Mouse (Mus musculus): ENCODE data around the gene Tex19.1.

Tex19.1 gene

GRCm38 (mm10) chr11:121143325-121144015, 2.5 kb upstream of the Tex19.1 start:
- DNase-seq (ENCODE audit: low read depth, low spot score), result no peak

DNA sequence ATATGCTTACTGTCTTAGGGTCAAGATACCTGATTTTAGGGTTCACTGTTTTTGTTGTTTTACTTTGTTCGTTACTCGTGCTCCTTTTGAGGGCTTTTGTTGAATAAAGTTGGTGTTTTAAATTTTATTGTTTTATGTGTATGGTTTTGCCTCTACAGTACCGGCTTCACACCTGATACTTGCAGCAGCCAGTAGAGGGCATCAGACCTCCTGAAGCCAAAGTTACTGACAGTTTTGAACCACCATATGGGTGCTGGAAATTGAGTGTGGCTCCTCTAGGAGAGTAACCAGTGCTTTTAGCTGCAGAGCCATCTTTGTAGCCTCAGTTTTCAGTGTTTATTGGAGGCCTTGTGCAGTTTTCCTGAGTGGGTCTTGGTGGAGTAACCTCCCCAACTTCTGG, 2.2 kb downstream of the Tex19.1 start:
- DNase-seq (ENCODE audit: low read depth, low spot score), result peak; percentile 45

GRCm38 (mm10) chr11:121154203-121154602, 8.3 kb downstream of the Tex19.1 start:
- DNase-seq (ENCODE audit: low read depth, low spot score), result peak; percentile 37

DNA sequence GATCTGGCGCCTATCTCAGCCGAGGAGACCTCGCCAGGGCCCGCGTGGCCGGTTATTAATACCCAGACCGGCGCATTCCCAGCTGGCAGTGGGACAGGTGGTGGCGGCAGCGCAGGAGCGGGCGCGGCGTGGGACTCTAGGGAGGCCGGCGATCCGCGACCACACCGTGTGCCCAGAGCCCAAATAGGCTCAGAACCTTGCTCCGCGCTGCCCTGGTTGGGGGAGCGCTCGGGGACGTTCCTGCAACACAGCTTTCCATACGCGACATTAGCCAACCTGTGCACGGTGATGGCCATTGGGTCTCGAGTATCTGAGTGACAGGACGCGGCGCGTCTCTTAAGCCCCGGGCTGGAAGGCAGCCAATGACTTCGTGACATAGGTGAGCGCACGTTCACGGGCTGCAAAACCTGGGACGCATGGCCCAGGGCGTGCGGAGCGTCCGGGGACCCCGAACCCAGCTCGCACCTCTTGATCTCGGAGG, 10.5 kb downstream of the Tex19.1 start:
- peak; percentile 28 for DNase-seq (ENCODE audit: low read depth, low spot score)

- no peak for DNase-seq (ENCODE audit: low read depth, low spot score)
These were observed 14.0 kb downstream of the Tex19.1 start, which contains the start of gene Uts2r for GRCm38 (mm10) chr11:121159971-121160370. Gene Uts2r, plus strand, starts transcription at chr11:121160271.

DNA sequence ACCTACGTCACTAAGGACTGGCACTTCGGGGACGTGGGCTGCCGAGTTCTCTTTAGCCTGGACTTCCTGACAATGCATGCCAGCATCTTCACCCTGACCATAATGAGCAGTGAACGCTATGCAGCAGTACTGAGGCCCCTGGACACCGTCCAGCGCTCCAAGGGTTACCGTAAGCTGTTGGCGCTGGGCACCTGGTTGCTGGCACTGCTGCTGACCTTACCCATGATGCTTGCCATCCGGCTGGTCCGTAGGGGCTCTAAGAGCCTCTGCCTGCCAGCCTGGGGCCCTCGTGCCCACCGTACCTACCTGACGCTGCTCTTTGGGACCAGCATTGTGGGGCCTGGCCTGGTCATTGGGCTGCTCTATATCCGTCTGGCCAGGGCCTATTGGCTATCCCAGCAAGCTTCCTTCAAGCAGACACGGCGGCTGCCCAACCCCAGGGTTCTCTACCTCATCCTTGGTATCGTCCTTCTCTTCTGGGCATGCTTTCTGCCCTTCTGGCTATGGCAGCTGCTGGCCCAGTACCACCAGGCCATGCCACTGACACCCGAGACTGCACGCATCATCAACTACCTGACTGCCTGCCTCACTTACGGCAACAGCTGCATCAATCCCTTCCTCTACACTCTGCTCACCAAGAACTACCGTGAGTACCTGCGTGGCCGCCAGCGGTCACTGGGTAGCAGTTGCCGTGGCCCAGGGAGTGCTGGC, 14.8 kb downstream of the Tex19.1 start:
- no peak for DNase-seq (ENCODE audit: low read depth, low spot score)

DNA sequence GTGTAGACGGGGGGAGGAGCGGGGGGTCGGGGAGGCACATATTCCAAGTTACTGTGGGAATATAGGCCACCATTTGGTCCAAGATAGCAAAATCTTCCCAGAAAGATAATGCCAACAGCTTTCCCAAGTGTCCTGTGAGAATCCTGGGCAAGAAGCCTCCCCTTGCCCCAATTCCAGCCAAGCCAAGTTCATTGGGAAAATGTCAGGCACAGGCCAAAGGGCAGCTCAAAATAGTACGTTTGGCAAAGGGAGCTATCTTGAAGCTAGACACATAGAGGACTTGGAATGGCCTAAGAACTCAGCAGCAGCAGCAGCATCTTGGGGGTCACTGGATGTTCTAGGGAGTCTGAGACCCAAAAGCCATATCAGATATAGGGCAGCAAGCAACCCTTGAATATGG, 17.8 kb downstream of the Tex19.1 start:
- DNase-seq (ENCODE audit: low read depth, low spot score), result no peak

- DNase-seq (ENCODE audit: low read depth, low spot score), result no peak
These were observed 27.3 kb downstream of the Tex19.1 start for GRCm38 (mm10) chr11:121173203-121173602.

DNA sequence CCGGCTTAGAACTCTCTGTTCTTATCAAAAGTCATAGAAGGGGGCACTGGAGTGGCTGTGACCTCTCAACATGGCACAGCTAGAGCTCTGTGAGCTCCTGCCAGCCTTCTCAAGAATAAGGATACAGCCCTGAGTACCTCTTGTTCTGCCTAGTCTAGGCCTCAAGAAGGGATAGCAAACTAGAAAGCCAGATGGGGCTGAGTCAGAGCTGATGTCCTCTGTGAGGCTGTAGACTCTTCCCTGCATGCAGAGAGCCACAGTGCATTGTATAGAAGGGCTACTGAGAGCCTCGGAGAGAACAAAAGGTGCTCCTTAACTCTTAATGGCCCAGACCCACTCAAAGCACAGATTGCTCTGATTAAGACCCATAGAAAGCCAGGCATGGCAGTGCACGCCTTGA, 28.3 kb downstream of the Tex19.1 start:
- no peak for DNase-seq (ENCODE audit: low read depth, low spot score)

DNA sequence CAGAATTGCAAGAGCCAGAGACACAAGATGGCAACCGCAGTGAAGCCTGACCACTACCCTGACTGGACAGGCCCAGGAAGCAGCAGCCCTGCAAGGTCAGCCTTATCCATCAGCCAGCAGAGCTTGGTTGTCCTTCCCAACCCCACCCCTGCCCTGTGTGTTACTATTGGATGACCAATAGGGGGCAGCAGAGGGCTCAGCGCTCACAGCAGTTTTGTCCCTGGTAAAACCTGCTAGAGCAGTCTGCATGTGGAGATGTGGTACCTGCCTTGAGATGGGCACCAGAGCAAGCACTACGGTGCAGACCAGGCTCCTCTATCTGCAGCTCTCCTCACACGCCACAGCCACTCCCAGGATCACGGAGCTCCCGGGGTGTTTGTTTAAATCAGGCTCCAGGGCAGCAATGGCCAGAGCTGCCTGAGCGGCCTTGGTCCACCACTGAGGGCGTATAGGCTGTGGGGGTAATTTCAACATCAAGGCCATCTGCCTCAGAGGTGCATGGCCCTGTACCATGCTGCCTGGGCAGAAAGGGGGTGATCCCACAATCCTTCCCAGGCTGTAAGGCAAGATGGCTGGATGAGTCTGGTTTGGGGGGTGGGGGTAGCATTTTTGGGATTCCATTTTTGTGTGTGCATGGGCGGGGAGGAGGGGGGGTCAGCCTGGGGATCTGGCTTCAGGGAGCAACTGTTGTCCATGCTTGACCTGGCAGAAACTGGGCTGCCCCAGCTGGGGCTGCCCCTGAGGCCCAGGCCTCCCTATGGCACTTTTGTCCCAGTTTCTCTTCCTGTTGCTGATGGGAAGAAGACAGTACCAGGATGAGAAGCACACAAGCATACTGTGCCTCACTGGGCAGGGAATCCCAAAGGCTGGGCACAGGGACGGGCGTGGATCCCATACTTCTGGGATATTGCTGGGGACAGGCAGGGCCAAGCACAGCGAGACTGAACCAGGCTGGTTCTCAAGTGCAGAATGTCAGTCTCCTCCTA, 30.6 kb downstream of the Tex19.1 start:
- DNase-seq (ENCODE audit: low read depth, low spot score), result peak; percentile 69

DNA sequence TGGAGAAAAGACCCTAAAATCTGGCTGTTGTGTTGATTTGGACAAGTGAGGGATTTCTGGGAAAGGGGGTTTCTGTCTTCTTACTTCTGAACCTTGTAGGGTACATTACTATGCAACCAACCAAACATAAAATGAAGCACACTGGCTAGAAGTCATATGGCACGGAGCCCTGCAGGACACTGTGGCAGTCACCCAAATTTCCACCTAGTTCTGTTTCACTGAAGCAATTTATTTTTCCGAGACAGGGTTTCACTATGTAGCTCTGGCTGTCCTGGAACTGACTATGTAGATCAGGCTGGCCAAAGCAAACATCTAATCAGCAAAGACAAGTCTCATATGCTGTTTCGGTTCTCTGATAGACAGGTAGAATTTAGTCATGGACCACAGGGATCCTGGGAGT, 43.7 kb downstream of the Tex19.1 start:
- DNase-seq (ENCODE audit: low read depth, low spot score), result no peak

- no peak for DNase-seq (ENCODE audit: low read depth, low spot score)
These were observed 46.8 kb downstream of the Tex19.1 start for GRCm38 (mm10) chr11:121192742-121193141.

DNA sequence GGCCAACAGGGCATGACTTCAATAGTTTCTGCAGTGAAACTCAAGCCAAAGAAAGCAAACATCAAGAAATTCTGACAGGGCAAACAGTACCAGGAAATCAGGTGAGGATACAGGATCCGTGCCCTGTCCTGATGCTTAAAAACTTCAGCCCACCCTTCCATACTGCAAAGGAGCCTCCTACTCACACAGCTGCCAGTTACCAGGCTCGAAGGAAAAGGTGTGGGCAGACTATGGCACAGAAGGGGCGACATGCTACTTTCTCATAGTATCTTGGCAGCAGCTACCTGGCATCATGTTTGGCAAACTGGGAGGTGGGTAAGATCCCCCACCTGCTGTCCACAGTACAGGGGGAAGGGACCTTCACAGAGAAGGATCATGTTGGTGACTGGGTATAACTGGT, 47.5 kb downstream of the Tex19.1 start:
- no peak for DNase-seq (ENCODE audit: low read depth, low spot score)
